Mouse (Mus musculus) adrenal gland, postnatal 10 days (tissue): ENCODE measurements at regions not wholly inside any gene's neighbourhood (a gene's known extent, or its start where the extent isn't known, plus 50 kb on each side); places are given as distances from the start of the nearest gene placed in this dataset.
A peak's percentile ranks its signal among the peaks of the same experiment; 100 is the strongest.

Experiments used
- DNase-seq: peaks from one replicate; pipeline ENCODE4 v3.0.0; 2021; ENCODE audit warnings: mixed read lengths

DNA sequence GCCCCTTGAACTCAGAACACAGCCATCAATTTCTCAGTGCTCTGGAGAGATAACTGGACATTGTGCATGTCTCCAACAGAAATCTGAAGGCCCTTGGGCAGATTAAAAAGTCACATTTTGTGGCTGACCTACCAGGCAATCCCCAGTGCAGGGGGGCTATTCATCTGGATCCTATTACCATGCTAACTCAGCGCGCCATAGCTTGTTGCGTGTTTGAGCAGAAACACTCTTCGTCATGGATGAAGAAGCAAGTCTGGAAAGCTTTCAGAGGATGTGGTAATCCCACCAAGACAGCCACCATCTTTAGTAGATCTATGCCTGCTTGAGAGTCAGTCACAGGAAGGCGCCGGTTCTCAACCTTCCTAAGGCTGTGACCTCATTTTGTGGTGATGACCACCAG lies 243.9 kb downstream of the Sipa1l2 start:
- no peak for DNase-seq

DNA sequence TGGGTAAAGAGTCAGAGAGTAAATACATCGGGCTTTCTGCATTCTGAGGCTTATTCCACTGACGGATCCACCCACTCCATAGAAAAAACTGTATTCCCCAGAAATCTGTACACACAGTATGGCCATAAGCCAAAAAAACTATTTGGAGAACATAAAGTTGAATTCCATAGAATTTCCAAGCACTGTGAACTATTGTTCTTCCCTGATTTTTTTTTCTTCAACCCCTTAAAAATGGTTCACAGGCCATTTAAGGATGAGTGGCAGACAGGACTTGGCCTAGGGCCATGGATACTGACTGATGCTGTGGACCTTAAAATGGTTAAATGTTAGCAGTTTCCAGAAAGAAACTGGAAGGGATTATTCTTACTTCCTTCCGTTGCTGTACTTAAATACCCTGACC lies 247.0 kb downstream of the Sipa1l2 start:
- DNase-seq: no peak

DNA sequence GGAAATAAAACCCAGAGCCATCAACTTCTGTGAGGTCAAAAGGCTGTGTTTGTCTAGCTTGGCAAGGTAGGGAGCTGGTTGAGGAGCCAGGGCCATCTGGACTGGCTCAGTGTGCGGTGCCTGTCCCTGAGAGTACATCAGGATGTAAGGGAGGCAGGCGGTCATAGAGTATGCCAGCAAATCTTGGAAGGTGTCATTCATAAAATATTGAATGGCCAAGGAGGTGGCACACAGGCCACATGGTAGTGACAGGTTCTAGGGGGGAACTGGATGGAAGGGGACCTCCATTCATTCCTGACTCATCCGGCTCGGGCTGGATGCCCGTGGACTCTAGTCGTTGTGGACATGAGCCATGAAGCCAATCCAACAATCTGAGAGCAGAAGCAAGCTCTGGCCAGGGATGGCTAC lies 252.0 kb downstream of the Sipa1l2 start:
- no peak for DNase-seq

DNA sequence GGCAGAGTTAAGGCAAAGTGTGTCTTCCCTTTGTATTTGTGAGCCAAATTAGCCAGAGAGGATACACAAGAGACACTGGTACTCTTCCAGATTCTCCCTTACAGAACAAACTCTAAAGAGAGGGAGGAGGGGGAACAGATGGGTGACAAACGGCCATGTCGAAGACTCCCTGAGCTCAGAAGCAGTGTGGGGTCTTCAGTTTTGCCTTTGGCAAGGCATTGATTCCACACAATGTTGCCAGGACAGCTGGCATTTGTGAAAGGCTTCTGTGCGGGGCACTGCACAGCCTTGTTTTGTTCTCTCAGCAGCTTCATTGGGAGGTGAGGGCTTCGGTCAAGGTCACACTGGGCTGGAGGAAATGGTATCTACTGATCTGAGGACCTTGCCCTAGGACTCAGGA lies 253.9 kb downstream of the Sipa1l2 start:
- no peak for DNase-seq

DNA sequence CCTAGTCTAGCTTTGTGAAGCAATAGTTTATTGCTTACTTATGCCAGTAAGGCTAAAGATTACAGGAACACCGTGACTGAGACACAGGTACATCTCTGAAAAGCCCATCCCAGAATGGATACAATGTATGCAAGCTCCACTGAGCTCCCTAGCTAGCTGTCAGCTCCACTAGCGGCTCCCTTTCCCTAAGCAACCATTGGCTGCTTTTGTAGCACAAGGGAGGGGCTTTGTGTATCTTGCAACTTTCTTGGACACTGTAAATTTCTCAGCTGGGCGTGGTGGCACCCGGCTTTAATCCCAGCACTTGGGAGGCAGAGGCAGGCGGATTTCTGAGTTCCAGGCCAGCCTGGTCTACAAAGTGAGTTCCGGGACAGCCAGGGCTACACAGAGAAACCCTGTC lies 254.6 kb downstream of the Sipa1l2 start:
- DNase-seq: no peak

DNA sequence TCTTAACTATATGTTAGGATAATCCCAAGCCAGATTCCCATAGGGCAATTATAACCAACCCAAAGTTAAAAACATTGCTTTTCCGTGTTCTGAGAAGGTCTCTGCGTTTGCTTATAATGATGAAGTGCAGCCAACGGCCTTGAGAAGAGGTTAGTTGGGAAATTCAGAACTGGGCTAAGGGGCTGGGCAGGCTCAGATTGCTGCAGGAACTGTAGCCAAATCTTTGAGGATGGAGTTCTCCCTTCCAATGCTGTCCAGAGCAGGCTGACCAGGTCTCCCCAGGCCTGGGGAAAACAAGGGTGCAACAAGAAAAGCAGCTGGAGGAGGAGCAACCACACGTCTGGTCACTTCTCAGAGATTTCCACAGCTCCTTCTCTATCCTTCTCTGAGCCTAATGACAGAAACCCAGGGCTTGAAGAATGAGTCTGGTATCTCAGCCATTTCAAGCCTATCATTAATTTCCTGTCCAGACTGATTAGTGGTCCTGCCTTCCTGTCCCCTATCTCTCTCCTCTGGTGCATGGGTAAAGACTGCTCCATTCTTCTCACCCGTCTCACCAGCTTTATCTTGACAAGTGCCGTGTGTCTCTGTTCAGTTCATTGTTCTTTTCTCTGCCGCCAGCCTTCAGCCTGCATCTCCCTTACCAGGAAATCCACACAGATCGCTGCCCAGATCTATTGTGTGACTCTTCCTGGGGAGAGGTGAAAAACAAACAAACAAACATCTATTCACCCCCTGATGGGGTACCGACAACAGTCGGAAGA lies 255.2 kb downstream of the Sipa1l2 start:
- peak; percentile 39 for DNase-seq

DNA sequence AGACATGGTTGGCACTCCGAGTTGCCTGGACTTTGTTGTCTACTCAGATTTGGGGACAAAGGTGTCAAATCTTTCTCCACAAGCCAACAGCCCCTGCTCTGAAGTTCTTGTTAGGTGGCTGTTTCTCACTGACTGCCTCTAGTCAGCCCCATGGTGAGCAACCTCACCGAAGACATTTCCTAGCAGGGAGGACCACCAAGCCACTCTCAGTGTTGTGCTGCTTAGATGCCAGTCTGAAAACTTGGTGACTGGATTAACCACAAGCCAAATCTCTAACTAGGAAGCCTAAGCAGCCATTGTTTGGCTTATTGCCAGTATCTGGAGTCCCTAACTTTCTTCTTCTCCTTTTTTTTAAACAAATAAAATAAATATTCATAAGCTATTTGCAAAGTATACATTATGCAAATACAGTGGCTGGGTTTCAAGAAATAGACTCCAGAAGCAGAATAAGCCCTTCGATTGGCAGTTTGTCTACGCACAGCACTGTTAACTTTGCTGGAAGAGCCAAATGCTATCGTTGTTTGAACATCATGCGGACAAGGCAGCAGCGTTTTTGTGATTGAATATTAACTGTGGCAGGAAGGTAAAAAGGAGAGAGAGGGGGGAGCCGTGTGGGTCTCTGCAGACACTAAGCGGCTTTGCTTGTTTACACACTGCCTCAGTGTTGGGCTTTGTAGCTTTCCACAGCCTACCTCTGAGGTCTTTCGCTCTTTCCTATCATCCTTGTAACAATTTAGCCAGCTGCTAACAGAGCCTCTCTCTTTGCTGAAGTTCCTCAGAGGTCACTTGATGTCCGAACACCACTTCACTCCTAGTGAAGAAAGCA lies 257.4 kb downstream of the Disc1 start:
- DNase-seq: no peak
